Mouse (Mus musculus) neural tube, embryonic 14.5 days (tissue): Measurements from ENCODE around the gene Mlph. TPM values are rescaled to one million over a fixed set of nuclear protein-coding genes. Genes with fewer than 3 reads are reported as not detected.

Experiments used
- ATAC-seq: fragments of 200-750 bp; cut with Nextera tagmentation; 2 replicates; pipeline ENCODE4 v1.8.0; 2017; ENCODE audit warnings: low read depth, mild to moderate bottlenecking, moderate TSS enrichment, moderate library complexity
- H3K27ac ChIP-seq: fragments of 300-500 bp; sonication (generic); 2 replicates; pipeline ENCODE4 v1.5.1; 2014; ENCODE audit warnings: low read depth, mild to moderate bottlenecking, control low read depth, low read length, moderate library complexity, mixed read lengths
- H3K27me3 ChIP-seq: fragments of 300-500 bp; sonication (generic); 2 replicates; pipeline ENCODE4 v1.6.1; 2014; ENCODE audit warnings: low read length; ENCODE audit not compliant: control insufficient read depth, insufficient read depth
- H3K36me3 ChIP-seq: fragments of 300-500 bp; sonication (generic); 2 replicates; pipeline ENCODE4 v1.6.1; 2014; ENCODE audit warnings: low read length, mixed read lengths; ENCODE audit not compliant: control insufficient read depth, insufficient read depth
- H3K4me1 ChIP-seq: fragments of 300-500 bp; sonication (generic); 2 replicates; pipeline ENCODE4 v1.6.1; 2014; ENCODE audit warnings: low read length; ENCODE audit not compliant: control insufficient read depth, insufficient read depth
- H3K4me2 ChIP-seq: fragments of 300-500 bp; sonication (generic); 2 replicates; pipeline ENCODE4 v1.6.1; 2014; ENCODE audit warnings: mild to moderate bottlenecking, low read depth, low read length, control low read depth
- H3K4me3 ChIP-seq: fragments of 300-500 bp; sonication (generic); 2 replicates; pipeline ENCODE4 v1.5.1; 2014; ENCODE audit warnings: low read depth, low read length, control low read depth, mixed read lengths
- H3K9ac ChIP-seq: fragments of 300-500 bp; sonication (generic); replicated peaks from 2 replicates; pipeline ENCODE4 v1.6.1; 2014; ENCODE audit warnings: low read depth, mild to moderate bottlenecking, control low read depth, low read length, mixed read lengths
- H3K9me3 ChIP-seq: fragments of 300-500 bp; sonication (generic); 2 replicates; pipeline ENCODE4 v1.6.1; 2016; ENCODE audit warnings: low read length; ENCODE audit not compliant: control insufficient read depth
- WGBS: fragments of 180-500 bp; shearing (Covaris S2); extraction: QIAGEN DNeasy Blood & Tissue Kit; methylation state at CpG from one replicate; pipeline ENCODE4 v1.1.7; 2014; 5-methylcytosine and 5-hydroxymethylcytosine counted together
- polyA plus RNA-seq: library from polyadenylated mRNA; unstranded; fragments of >200 nt; fragmentation: Nextera tagmentation; extraction: Ambion mirVana; gene quantifications from 2 replicates; pipeline ENCODE4 v1.2.1, GENCODE M21; 2014

The Mlph gene
- polyA plus RNA-seq, result 0.26 TPM in 1 of 2 replicates, not detected in the other

GRCm38 (mm10) chr1:90914948-90915569 is at the start of gene Mlph:
Gene Mlph (plus strand): TSS chr1:90915085.
- Histone ChIP-seq H3K27me3 (no peaks in the 10 kb centered on the region), H3K4me1 (peaks cover 4% of the 10 kb centered on the region; the same call in 1 of the 2 replicates), H3K9ac (no peak within 1 kb of the TSS), H3K27ac (no peak within 1 kb of the TSS), H3K9me3 (0 out of 2 replicates have a peak, but pooled peaks cover 3% of the 10 kb centered on the region), H3K4me3 (no peak within 1 kb of the TSS), H3K4me2 (peak within 1 kb of the TSS; percentile 12; the same call in 1 of the 2 replicates), H3K36me3 (no peaks in the 10 kb centered on the region)
- WGBS, result 10% methylated on average over 18 of the region's 18 CpGs
- no peak for ATAC-seq

GRCm38 (mm10) chr1:90866734-90867133 is 48.2 kb upstream of the Mlph start:
- no peak overlapping the region for H3K27ac ChIP-seq
- no peaks in the 10 kb centered on the region for H3K9me3 ChIP-seq
- H3K4me1 ChIP-seq, result no peaks in the 10 kb centered on the region
- no peak for ATAC-seq
- no peak overlapping the region for H3K9ac ChIP-seq
- no peaks in the 10 kb centered on the region for H3K36me3 ChIP-seq
- no peak overlapping the region for H3K4me2 ChIP-seq
- no peaks in the 10 kb centered on the region for H3K27me3 ChIP-seq
- H3K4me3 ChIP-seq, result no peak overlapping the region
- 83% methylated on average over 6 of the region's 7 CpGs for WGBS

GRCm38 (mm10) chr1:90870581-90870980 is 44.3 kb upstream of the Mlph start:
- Histone ChIP-seq H3K9me3 (no peaks in the 10 kb centered on the region), H3K4me2 (no peak overlapping the region), H3K4me1 (no peaks in the 10 kb centered on the region), H3K27ac (no peak overlapping the region), H3K27me3 (no peaks in the 10 kb centered on the region), H3K9ac (no peak overlapping the region), H3K36me3 (no peaks in the 10 kb centered on the region), H3K4me3 (no peak overlapping the region)
- ATAC-seq, result no peak
- WGBS, result 80% methylated on average over 2 of the region's 2 CpGs

- no peaks in the 10 kb centered on the region for H3K9me3 ChIP-seq
- WGBS, result 92% methylated on average over 8 of the region's 8 CpGs
- no peak overlapping the region for H3K4me2 ChIP-seq
- no peak overlapping the region for H3K4me3 ChIP-seq
- no peaks in the 10 kb centered on the region for H3K36me3 ChIP-seq
- H3K27me3 ChIP-seq, result no peaks in the 10 kb centered on the region
- ATAC-seq, result no peak
- H3K4me1 ChIP-seq, result no peaks in the 10 kb centered on the region
- H3K9ac ChIP-seq, result no peak overlapping the region
- H3K27ac ChIP-seq, result no peak overlapping the region
Measured at GRCm38 (mm10) chr1:90875371-90875770, 39.5 kb upstream of the Mlph start.

- no peak for ATAC-seq
- no peak overlapping the region for H3K4me2 ChIP-seq
- WGBS, result 40% methylated on average over 2 of the region's 2 CpGs
Measured at GRCm38 (mm10) chr1:90875961-90876360, 38.9 kb upstream of the Mlph start.

GRCm38 (mm10) chr1:90876486-90877270 is 38.2 kb upstream of the Mlph start:
- no peaks in the 10 kb centered on the region for H3K4me1 ChIP-seq
- no peak overlapping the region for H3K9ac ChIP-seq
- no peaks in the 10 kb centered on the region for H3K27me3 ChIP-seq
- no peaks in the 10 kb centered on the region for H3K36me3 ChIP-seq
- no peak for ATAC-seq
- no peak overlapping the region for H3K4me3 ChIP-seq
- no peak overlapping the region for H3K4me2 ChIP-seq
- WGBS, result 72% methylated on average over 5 of the region's 5 CpGs
- no peaks in the 10 kb centered on the region for H3K9me3 ChIP-seq
- no peak overlapping the region for H3K27ac ChIP-seq

More at GRCm38 (mm10) chr1:90875961-90876360, 38.9 kb upstream of the Mlph start:
- H3K4me3 ChIP-seq, result no peak overlapping the region
- no peaks in the 10 kb centered on the region for H3K4me1 ChIP-seq
- no peaks in the 10 kb centered on the region for H3K9me3 ChIP-seq
- no peak overlapping the region for H3K27ac ChIP-seq
- H3K36me3 ChIP-seq, result no peaks in the 10 kb centered on the region
- no peaks in the 10 kb centered on the region for H3K27me3 ChIP-seq
- H3K9ac ChIP-seq, result no peak overlapping the region

GRCm38 (mm10) chr1:90885771-90886460 is 29.0 kb upstream of the Mlph start:
- no peaks in the 10 kb centered on the region for H3K27me3 ChIP-seq
- H3K4me2 ChIP-seq, result no peak overlapping the region
- H3K9ac ChIP-seq, result no peak overlapping the region
- WGBS, result 70% methylated on average over 5 of the region's 6 CpGs
- no peak for ATAC-seq
- no peaks in the 10 kb centered on the region for H3K4me1 ChIP-seq
- no peaks in the 10 kb centered on the region for H3K36me3 ChIP-seq
- no peaks in the 10 kb centered on the region for H3K9me3 ChIP-seq
- H3K27ac ChIP-seq, result no peak overlapping the region
- no peak overlapping the region for H3K4me3 ChIP-seq

GRCm38 (mm10) chr1:90894521-90894920 is 20.4 kb upstream of the Mlph start:
- H3K4me2 ChIP-seq, result no peak overlapping the region
- WGBS, result 71% methylated on average over 3 of the region's 3 CpGs

GRCm38 (mm10) chr1:90895004-90895403 is 19.9 kb upstream of the Mlph start:
- Histone ChIP-seq H3K27ac (no peak overlapping the region), H3K4me1 (0 out of 2 replicates have a peak, but pooled peaks cover 5% of the 10 kb centered on the region), H3K4me2 (no peak overlapping the region), H3K9ac (no peak overlapping the region), H3K36me3 (no peaks in the 10 kb centered on the region), H3K27me3 (no peaks in the 10 kb centered on the region), H3K9me3 (no peaks in the 10 kb centered on the region), H3K4me3 (no peak overlapping the region)
- WGBS, result 85% methylated on average over 3 of the region's 3 CpGs
- no peak for ATAC-seq

More at GRCm38 (mm10) chr1:90894521-90894920, 20.4 kb upstream of the Mlph start:
- no peak overlapping the region for H3K27ac ChIP-seq
- no peak overlapping the region for H3K4me3 ChIP-seq
- no peaks in the 10 kb centered on the region for H3K36me3 ChIP-seq
- ATAC-seq, result no peak
- H3K27me3 ChIP-seq, result no peaks in the 10 kb centered on the region
- H3K4me1 ChIP-seq, result 0 out of 2 replicates have a peak, but pooled peaks cover 5% of the 10 kb centered on the region
- no peaks in the 10 kb centered on the region for H3K9me3 ChIP-seq
- H3K9ac ChIP-seq, result no peak overlapping the region
